In genomic region chr7:141474160-141474559, GRCm38 (mm10) we compare ENCODE assay signal across 10 mouse cellular contexts. TPM values are rescaled to one million over a fixed set of nuclear protein-coding genes. Genes with fewer than 3 reads are reported as not detected.
DNase-seq lines count a peak whose midpoint lies in the region; ATAC-seq and TF ChIP-seq lines count a peak whose summit lies in the region.
"Had no signal": no experiment of that assay in that cellular context is flagged by ENCODE, and none has a peak within 500 bp of the region (broad histone marks: within the 10 kb centered on the region; RNA-seq: fewer than 3 reads in every experiment).

No protein-coding gene starts in this region.

- H3K27ac ChIP-seq in left cerebral cortex, adult 2 months, result peak overlapping the region; percentile 94; the same call in 1 of the 2 replicates
- H3K27ac ChIP-seq in embryonic facial prominence, embryonic 13.5 days, result no peak overlapping the region
- no peak overlapping the region for H3K27ac ChIP-seq in intestine, embryonic 14.5 days (ENCODE audit: low read depth)

- peak overlapping the region; percentile 82 for H3K9ac ChIP-seq in embryonic facial prominence, embryonic 13.5 days
- H3K9ac ChIP-seq in intestine, embryonic 14.5 days (ENCODE audit: low read length), result peak overlapping the region; percentile 86

- peak overlapping the region; percentile 86 for H3K4me2 ChIP-seq in embryonic facial prominence, embryonic 13.5 days
- peak overlapping the region; percentile 97 for H3K4me2 ChIP-seq in intestine, embryonic 14.5 days (ENCODE audit: low read length)
- H3K4me2 ChIP-seq in myocyte (ENCODE audit: low read depth), result peak overlapping the region; percentile 92

- H3K4me3 ChIP-seq in left cerebral cortex, adult 2 months, result peak overlapping the region; percentile 72
- peak overlapping the region; percentile 78 for H3K4me3 ChIP-seq in embryonic facial prominence, embryonic 13.5 days
- peak overlapping the region; percentile 88 for H3K4me3 ChIP-seq in intestine, embryonic 14.5 days (ENCODE audit: low read depth, low read length)
- peak overlapping the region; percentile 80 for H3K4me3 ChIP-seq in myocyte

- peaks cover 57% of the 10 kb centered on the region for H3K4me1 ChIP-seq in embryonic facial prominence, embryonic 13.5 days
- peaks cover 37% of the 10 kb centered on the region for H3K4me1 ChIP-seq in intestine, embryonic 14.5 days (replicated peaks; ENCODE audit: control insufficient read depth, insufficient read depth, low read length)

- TF ChIP-seq POLR2A in myocyte (IDR thresholded peaks at IDR 0.05; ENCODE audit: insufficient read length, low read depth), result no peak

- H3K9me3 ChIP-seq in embryonic facial prominence, embryonic 13.5 days, result no peaks in the 10 kb centered on the region
- no peaks in the 10 kb centered on the region for H3K9me3 ChIP-seq in intestine, embryonic 14.5 days (ENCODE audit: control insufficient read depth, low read length)

- peaks cover 34% of the 10 kb centered on the region for H3K36me3 ChIP-seq in embryonic facial prominence, embryonic 13.5 days
- H3K36me3 ChIP-seq in intestine, embryonic 14.5 days (ENCODE audit: control insufficient read depth, insufficient read depth, low read length), result peaks cover 32% of the 10 kb centered on the region
- peaks cover 19% of the 10 kb centered on the region for H3K36me3 ChIP-seq in myocyte (ENCODE audit: control insufficient read depth, insufficient read depth)

- DNase-seq in left cerebral cortex, adult 2 months (ENCODE audit: extremely low spot score in 1 of 2, low spot score in 2 of 2), result no peak
- no peak for DNase-seq in left cerebral cortex, adult 11 months (ENCODE audit: low spot score)
- DNase-seq in intestine, embryonic 14.5 days (ENCODE audit: low spot score), result no peak
- no peak for DNase-seq in left cerebral cortex, postnatal 10 days (ENCODE audit: extremely low spot score in 1 of 2, low spot score in 2 of 2)
- DNase-seq in spleen, postnatal 10 days (ENCODE audit: low spot score in 2 of 2), result no peak
- no peak for DNase-seq in ovary, adult 18-20 months (ENCODE audit: low spot score)
- DNase-seq: right cerebral cortex, adult 18-20 months had no signal

- intact Hi-C loops in left cerebral cortex, adult 2 months (cut with DNase I), result no loop called here
- intact Hi-C loops in left cerebral cortex, postnatal 10 days (cut with DNase I), result no loop called here

- H3ac ChIP-seq in myocyte (ENCODE audit: control insufficient read depth, insufficient read length), result peak overlapping the region; percentile 72

- H3K79me2 ChIP-seq in myocyte (ENCODE audit: control insufficient read depth, insufficient read depth), result peaks cover 69% of the 10 kb centered on the region

- WGBS in embryonic facial prominence, embryonic 13.5 days, result 10% methylated on average over 5 of the region's 5 CpGs
- 6% methylated on average over 5 of the region's 5 CpGs for WGBS in intestine, embryonic 14.5 days

- no peaks in the 10 kb centered on the region for H3K27me3 ChIP-seq in embryonic facial prominence, embryonic 13.5 days
- no peaks in the 10 kb centered on the region for H3K27me3 ChIP-seq in intestine, embryonic 14.5 days (replicated peaks; ENCODE audit: control insufficient read depth, insufficient read depth, low read length)
- no peaks in the 10 kb centered on the region for H3K27me3 ChIP-seq in myocyte (ENCODE audit: control insufficient read depth, insufficient read depth, insufficient read length)

- TF ChIP-seq CTCF in left cerebral cortex, adult 2 months (IDR thresholded peaks at IDR 0.05), result no peak

- no peak for ATAC-seq in embryonic facial prominence, embryonic 13.5 days (ENCODE audit: insufficient number of reproducible peaks, insufficient read depth, low FRiP score, low TSS enrichment, low read depth)
- ATAC-seq in intestine, embryonic 14.5 days (replicated peaks; ENCODE audit: low FRiP score, low TSS enrichment, low read depth), result no peak

TF ChIP-seq in myocyte, 11 proteins besides CTCF, POLR2A, EP300 and RAD21:
- TF ChIP-seq POLR2AphosphoS2 (IDR thresholded peaks at IDR 0.05; ENCODE audit: insufficient read length, low read depth) (no peak), SRF (IDR thresholded peaks at IDR 0.05; ENCODE audit: control insufficient read depth, insufficient read length, low read depth) (no peak), TCF3 (IDR thresholded peaks at IDR 0.05; ENCODE audit: insufficient read length, low read depth) (no peak), E2F4 (IDR thresholded peaks at IDR 0.05; ENCODE audit: insufficient read depth) (no peak)

RNA-seq across cellular contexts. Expression of gene Polr2l, which starts 0.8 kb away (rescaled TPM):
- 10 to 100 TPM; 38.4 to 42.3 TPM for total RNA-seq in left cerebral cortex, adult 2 months (2021)
- polyA plus RNA-seq in embryonic facial prominence, embryonic 13.5 days (2015; fragmentation: Nextera tagmentation; extraction: Ambion mirVana), result 64.5 and 70.3 TPM in 2 replicates
- polyA plus RNA-seq in intestine, embryonic 14.5 days (2014; fragmentation: Nextera tagmentation; extraction: Ambion mirVana), result 67.7 and 73.4 TPM in 2 replicates
- polyA plus RNA-seq in myocyte (2012; fragmentation: generic; extraction: Trizol), result 95.1 TPM
- 10 to 100 TPM; 43.8 to 45.0 TPM for total RNA-seq in left cerebral cortex, postnatal 10 days (2021)

RNA-seq across cellular contexts. Expression of gene Tspan4, which starts 0.9 kb away (rescaled TPM):
- total RNA-seq in left cerebral cortex, adult 2 months (2021), result 10 to 100 TPM; 13.7 to 14.4 TPM
- 46.4 and 55.6 TPM in 2 replicates for polyA plus RNA-seq in embryonic facial prominence, embryonic 13.5 days (2015; fragmentation: Nextera tagmentation; extraction: Ambion mirVana)
- 75.1 and 83.9 TPM in 2 replicates for polyA plus RNA-seq in intestine, embryonic 14.5 days (2014; fragmentation: Nextera tagmentation; extraction: Ambion mirVana)
- polyA plus RNA-seq in myocyte (2012; fragmentation: generic; extraction: Trizol), result 95.5 TPM
- total RNA-seq in left cerebral cortex, postnatal 10 days (2021), result 10 to 100 TPM; 29.0 to 35.4 TPM

RNA-seq across cellular contexts. Expression of gene Cd151, which starts 7.0 kb away (rescaled TPM):
- 10 to 100 TPM; 30.7 to 31.4 TPM for total RNA-seq in left cerebral cortex, adult 2 months (2021)
- 16.5 and 16.6 TPM in 2 replicates for polyA plus RNA-seq in embryonic facial prominence, embryonic 13.5 days (2015; fragmentation: Nextera tagmentation; extraction: Ambion mirVana)
- polyA plus RNA-seq in intestine, embryonic 14.5 days (2014; fragmentation: Nextera tagmentation; extraction: Ambion mirVana), result 73.4 and 73.5 TPM in 2 replicates
- polyA plus RNA-seq in myocyte (2012; fragmentation: generic; extraction: Trizol), result 267 TPM
- total RNA-seq in left cerebral cortex, postnatal 10 days (2021), result 10 to 100 TPM; 31.8 to 33.7 TPM

RNA-seq across cellular contexts. Expression of gene Cracr2b, which starts 13.3 kb away (rescaled TPM):
- 1 to 10 TPM; 3.7 to 5.1 TPM for total RNA-seq in left cerebral cortex, adult 2 months (2021)
- polyA plus RNA-seq in embryonic facial prominence, embryonic 13.5 days (2015; fragmentation: Nextera tagmentation; extraction: Ambion mirVana), result 11.5 and 12.7 TPM in 2 replicates
- polyA plus RNA-seq in intestine, embryonic 14.5 days (2014; fragmentation: Nextera tagmentation; extraction: Ambion mirVana), result 13.8 and 14.0 TPM in 2 replicates
- 2.4 TPM for polyA plus RNA-seq in myocyte (2012; fragmentation: generic; extraction: Trizol)
- total RNA-seq in left cerebral cortex, postnatal 10 days (2021), result 1 to 10 TPM; 3.4 to 5.8 TPM
- polyA plus RNA-seq: activated CD4-positive, CD25-positive, alpha-beta regulatory T cell, adult 4 months had no signal

RNA-seq across cellular contexts. Expression of gene Pnpla2, which starts 19.2 kb away (rescaled TPM):
- total RNA-seq in left cerebral cortex, adult 2 months (2021), result 10 to 100 TPM; 26.0 to 31.7 TPM
- 13.4 and 13.5 TPM in 2 replicates for polyA plus RNA-seq in embryonic facial prominence, embryonic 13.5 days (2015; fragmentation: Nextera tagmentation; extraction: Ambion mirVana)
- polyA plus RNA-seq in intestine, embryonic 14.5 days (2014; fragmentation: Nextera tagmentation; extraction: Ambion mirVana), result 24.6 and 30.2 TPM in 2 replicates
- polyA plus RNA-seq in myocyte (2012; fragmentation: generic; extraction: Trizol), result 50.5 TPM
- total RNA-seq in left cerebral cortex, postnatal 10 days (2021), result 10 to 100 TPM; 19.2 to 25.5 TPM
